Mouse (Mus musculus) heart, embryonic 10.5 days (tissue): ENCODE results near the gene Ncor2. TPM values are rescaled to one million over a fixed set of nuclear protein-coding genes. Genes with fewer than 3 reads are reported as not detected.

Experiments used
- DNase-seq: peaks from one replicate; pipeline ENCODE4 v3.0.0-alpha.2; 2017; ENCODE audit warnings: low spot score
- H3K27ac ChIP-seq: fragments of 300-500 bp; sonication (generic); 2 replicates; pipeline ENCODE4 v1.5.1; 2016; ENCODE audit warnings: mild to moderate bottlenecking
- H3K27me3 ChIP-seq: fragments of 300-500 bp; sonication (generic); 2 replicates; pipeline ENCODE4 v1.6.1; 2016; ENCODE audit warnings: mild to moderate bottlenecking; ENCODE audit not compliant: poor library complexity, insufficient read depth, severe bottlenecking
- H3K36me3 ChIP-seq: fragments of 300-500 bp; sonication (generic); 2 replicates; pipeline ENCODE4 v1.6.1; 2016; ENCODE audit warnings: mild to moderate bottlenecking, moderate library complexity
- H3K4me1 ChIP-seq: fragments of 300-500 bp; sonication (generic); 2 replicates; pipeline ENCODE4 v1.6.1; 2016; ENCODE audit warnings: mild to moderate bottlenecking
- H3K4me3 ChIP-seq: fragments of 300-500 bp; sonication (generic); 2 replicates; pipeline ENCODE4 v1.5.1; 2016; ENCODE audit warnings: mild to moderate bottlenecking, moderate library complexity
- H3K9me3 ChIP-seq: fragments of 300-500 bp; sonication (generic); 2 replicates; pipeline ENCODE4 v1.6.1; 2016; ENCODE audit warnings: mild to moderate bottlenecking, moderate library complexity
- WGBS: fragments of 180-500 bp; shearing (Covaris S2); methylation state at CpG from one replicate; pipeline ENCODE4 v1.1.7; 2016; 5-methylcytosine and 5-hydroxymethylcytosine counted together
- polyA plus RNA-seq: library from polyadenylated mRNA; unstranded; fragments of >200 nt; fragmentation: Nextera tagmentation; extraction: Ambion mirVana; gene quantifications from 2 replicates; pipeline ENCODE4 v1.2.1, GENCODE M21; 2016

The Ncor2 gene
- polyA plus RNA-seq, 1 experiment from 2014 or later, result 23.3 TPM

DNA sequence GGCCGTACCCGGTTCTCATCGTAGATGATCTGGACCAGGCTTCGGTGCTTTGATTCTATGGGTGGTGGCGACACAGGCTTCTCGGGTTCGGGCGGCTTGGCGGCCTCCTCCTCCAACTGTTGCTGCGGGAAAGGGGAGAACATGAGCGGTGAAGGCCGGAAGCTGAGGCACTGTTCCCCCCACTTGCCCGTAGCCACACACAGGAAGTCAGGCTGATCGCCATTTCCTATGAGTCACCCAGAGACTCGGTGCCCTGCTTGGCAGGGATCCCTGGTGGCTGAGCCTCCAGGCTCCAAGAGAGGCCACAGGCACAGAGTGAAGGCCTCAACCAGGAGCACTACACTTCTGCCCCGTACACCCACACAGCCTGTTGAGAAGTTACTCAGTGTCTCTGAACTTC, 72.8 kb downstream of the Ncor2 start:
- Histone ChIP-seq H3K27ac (no peak overlapping the region), H3K4me1 (peaks cover 60% of the 10 kb centered on the region), H3K27me3 (no peaks in the 10 kb centered on the region), H3K9me3 (no peaks in the 10 kb centered on the region), H3K4me3 (no peak overlapping the region), H3K36me3 (peaks cover 81% of the 10 kb centered on the region)
- DNase-seq, result no peak
- 81% methylated on average over 16 of the region's 16 CpGs for WGBS

DNA sequence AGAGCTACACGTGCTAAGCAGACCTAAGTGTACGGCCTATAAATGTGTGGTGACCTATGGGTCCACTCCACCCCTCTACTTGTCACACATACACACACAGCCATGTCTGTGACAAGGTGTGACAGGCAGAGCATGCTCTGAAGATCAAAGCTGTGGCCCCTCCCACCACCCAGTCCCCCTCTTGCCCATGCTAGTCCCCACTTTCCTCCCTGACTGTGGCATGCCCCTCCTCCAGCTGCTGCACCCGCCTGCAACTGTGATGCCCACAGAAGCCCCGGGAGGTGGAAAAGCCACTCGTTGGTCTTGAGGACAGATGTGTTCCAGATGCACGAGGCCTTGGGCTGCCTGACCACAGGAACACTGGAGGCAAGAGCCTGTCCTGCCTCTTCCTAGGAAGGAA, 74.2 kb downstream of the Ncor2 start:
- H3K4me1 ChIP-seq, result peaks cover 56% of the 10 kb centered on the region
- no peaks in the 10 kb centered on the region for H3K9me3 ChIP-seq
- DNase-seq, result no peak
- peaks cover 84% of the 10 kb centered on the region for H3K36me3 ChIP-seq
- 50% methylated on average over 6 of the region's 6 CpGs for WGBS
- H3K27ac ChIP-seq, result peak overlapping the region; percentile 13; the same call in 1 of the 2 replicates
- no peak overlapping the region for H3K4me3 ChIP-seq
- no peaks in the 10 kb centered on the region for H3K27me3 ChIP-seq

DNA sequence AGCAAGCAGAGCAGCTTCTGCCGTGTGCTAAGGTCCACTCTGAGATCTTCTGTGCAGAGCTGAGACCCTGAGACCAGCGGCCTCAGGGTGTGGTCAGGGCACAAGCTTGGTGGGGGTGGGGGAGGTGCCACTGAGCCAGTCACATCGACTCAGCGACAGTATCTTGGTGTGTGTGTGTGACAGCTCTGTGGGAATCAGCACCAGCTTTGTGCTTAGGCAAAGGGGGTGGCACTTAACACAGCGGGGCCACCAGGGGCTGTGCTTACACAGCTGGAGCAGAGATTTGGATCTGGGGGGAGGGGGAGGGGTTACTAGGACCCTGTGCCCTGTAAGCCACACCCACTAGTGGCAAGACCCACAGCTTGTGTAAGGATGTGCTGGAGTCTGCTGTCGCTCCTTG, 75.6 kb downstream of the Ncor2 start:
- 0 out of 2 replicates have a peak overlapping the region, but pooled peaks have one; percentile 6 for H3K4me3 ChIP-seq
- no peaks in the 10 kb centered on the region for H3K9me3 ChIP-seq
- WGBS, result 22% methylated on average over 6 of the region's 6 CpGs
- H3K4me1 ChIP-seq, result peaks cover 65% of the 10 kb centered on the region
- peak overlapping the region; percentile 52; the same call in 1 of the 2 replicates for H3K27ac ChIP-seq
- no peak for DNase-seq
- H3K27me3 ChIP-seq, result no peaks in the 10 kb centered on the region
- peaks cover 86% of the 10 kb centered on the region for H3K36me3 ChIP-seq

- Histone ChIP-seq H3K27me3 (no peaks in the 10 kb centered on the region), H3K4me3 (no peak overlapping the region), H3K9me3 (no peaks in the 10 kb centered on the region), H3K36me3 (peaks cover 86% of the 10 kb centered on the region), H3K4me1 (peaks cover 65% of the 10 kb centered on the region), H3K27ac (peak overlapping the region; percentile 52)
- DNase-seq, result no peak
- WGBS, result 36% methylated on average over 7 of the region's 7 CpGs
Observed at GRCm38 (mm10) chr5:125102907-125103306, 76.1 kb downstream of the Ncor2 start.

DNA sequence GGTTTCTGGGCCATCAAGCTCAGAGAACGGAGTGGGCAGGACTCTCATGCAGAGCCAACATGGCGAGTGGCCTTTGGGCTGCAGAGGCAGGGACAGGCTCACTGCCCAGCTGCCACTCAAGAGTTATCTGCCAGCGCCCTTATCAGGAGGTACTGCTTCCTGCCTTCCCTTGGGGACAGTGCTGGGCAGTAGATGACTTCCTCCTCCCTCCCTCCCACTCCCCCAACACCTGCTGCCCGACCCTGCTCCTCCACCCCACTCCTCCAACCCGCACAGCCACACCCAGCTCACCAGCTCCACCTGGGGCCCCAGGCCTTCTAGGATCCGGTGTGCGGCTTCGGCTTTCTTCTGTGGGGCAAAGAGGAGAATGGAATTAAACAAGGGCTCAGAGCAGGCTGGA, 76.7 kb downstream of the Ncor2 start:
- H3K27ac ChIP-seq, result peak overlapping the region; percentile 52
- H3K4me1 ChIP-seq, result peaks cover 65% of the 10 kb centered on the region
- no peaks in the 10 kb centered on the region for H3K27me3 ChIP-seq
- no peaks in the 10 kb centered on the region for H3K9me3 ChIP-seq
- 51% methylated on average over 8 of the region's 8 CpGs for WGBS
- H3K36me3 ChIP-seq, result peaks cover 86% of the 10 kb centered on the region
- DNase-seq, result no peak
- no peak overlapping the region for H3K4me3 ChIP-seq

DNA sequence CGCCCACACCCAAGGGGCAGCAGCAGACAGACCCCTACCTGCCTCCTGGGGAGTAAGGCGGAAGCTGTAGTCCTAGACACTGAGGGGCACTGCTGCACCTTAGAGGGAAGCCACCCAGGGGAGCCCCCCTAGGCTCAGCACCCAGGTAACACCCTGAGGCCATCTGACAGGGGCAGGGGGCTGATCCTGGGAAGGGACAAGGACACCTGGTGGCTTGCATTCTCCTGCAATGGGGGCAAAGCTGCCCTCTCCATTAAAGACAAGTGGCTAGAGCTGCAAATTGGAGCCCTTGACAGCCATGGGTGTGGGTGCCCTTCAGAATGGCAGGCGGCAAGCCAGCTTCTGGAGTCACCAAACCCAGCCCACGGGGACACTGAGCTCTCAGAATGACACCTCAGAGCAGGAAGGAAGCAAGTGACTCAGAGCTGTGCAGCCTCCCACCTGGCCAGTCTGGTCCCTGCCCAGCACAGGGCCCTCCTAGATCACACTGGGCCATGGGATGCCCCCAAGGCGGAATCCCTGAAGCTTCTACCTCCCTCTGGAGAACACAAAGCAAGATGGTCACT, 79.2 kb downstream of the Ncor2 start:
- peaks cover 89% of the 10 kb centered on the region for H3K36me3 ChIP-seq
- H3K9me3 ChIP-seq, result no peaks in the 10 kb centered on the region
- H3K27me3 ChIP-seq, result no peaks in the 10 kb centered on the region
- H3K27ac ChIP-seq, result 0 out of 2 replicates have a peak overlapping the region, but pooled peaks have one; percentile 23
- WGBS, result 84% methylated on average over 5 of the region's 5 CpGs
- no peak overlapping the region for H3K4me3 ChIP-seq
- DNase-seq, result no peak
- peaks cover 64% of the 10 kb centered on the region for H3K4me1 ChIP-seq

- H3K9me3 ChIP-seq, result no peaks in the 10 kb centered on the region
- WGBS, result 89% methylated on average over 9 of the region's 9 CpGs
- DNase-seq, result no peak
- H3K27ac ChIP-seq, result no peak overlapping the region
- peaks cover 64% of the 10 kb centered on the region for H3K4me1 ChIP-seq
- no peak overlapping the region for H3K4me3 ChIP-seq
- no peaks in the 10 kb centered on the region for H3K27me3 ChIP-seq
- peaks cover 86% of the 10 kb centered on the region for H3K36me3 ChIP-seq
Observed at GRCm38 (mm10) chr5:125098692-125099091, 80.3 kb downstream of the Ncor2 start.

- Histone ChIP-seq H3K27me3 (no peaks in the 10 kb centered on the region), H3K36me3 (peaks cover 87% of the 10 kb centered on the region), H3K4me1 (peaks cover 54% of the 10 kb centered on the region), H3K4me3 (no peak overlapping the region), H3K9me3 (no peaks in the 10 kb centered on the region), H3K27ac (no peak overlapping the region)
- 87% methylated on average over 11 of the region's 11 CpGs for WGBS
- DNase-seq, result no peak
Observed at GRCm38 (mm10) chr5:125096368-125096767, 82.7 kb downstream of the Ncor2 start.

- WGBS, result 75% methylated on average over 14 of the region's 14 CpGs
- H3K4me3 ChIP-seq, result no peak overlapping the region
- H3K36me3 ChIP-seq, result peaks cover 87% of the 10 kb centered on the region
- H3K27ac ChIP-seq, result 0 out of 2 replicates have a peak overlapping the region, but pooled peaks have one; percentile 31
- H3K4me1 ChIP-seq, result peaks cover 54% of the 10 kb centered on the region
- no peaks in the 10 kb centered on the region for H3K9me3 ChIP-seq
- no peak for DNase-seq
- no peaks in the 10 kb centered on the region for H3K27me3 ChIP-seq
Observed at GRCm38 (mm10) chr5:125095525-125096175, 83.4 kb downstream of the Ncor2 start.

DNA sequence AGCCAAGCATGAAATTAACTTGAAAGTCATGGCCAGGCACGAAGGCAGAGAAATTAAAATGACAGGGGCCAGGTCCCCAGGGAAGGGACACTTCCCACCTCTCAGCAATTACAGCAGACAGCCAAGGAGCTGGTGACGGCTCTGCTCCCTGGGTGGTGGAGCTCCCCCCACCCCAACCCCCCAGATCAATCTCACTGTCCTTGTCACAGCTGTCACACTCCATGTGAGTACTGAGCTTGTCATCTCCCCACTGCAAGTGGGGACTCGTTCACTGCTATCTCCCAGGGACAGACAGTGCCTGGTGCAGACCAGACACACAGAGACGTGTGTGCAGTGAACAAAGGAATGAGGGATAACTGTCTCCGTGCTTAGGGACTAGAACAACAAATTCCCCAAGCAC, 85.2 kb downstream of the Ncor2 start:
- DNase-seq, result no peak
- 30% methylated on average over 5 of the region's 5 CpGs for WGBS
- peaks cover 88% of the 10 kb centered on the region for H3K36me3 ChIP-seq
- H3K4me1 ChIP-seq, result peaks cover 50% of the 10 kb centered on the region
- peaks cover 7% of the 10 kb centered on the region for H3K9me3 ChIP-seq
- no peak overlapping the region for H3K4me3 ChIP-seq
- H3K27me3 ChIP-seq, result no peaks in the 10 kb centered on the region
- H3K27ac ChIP-seq, result peak overlapping the region; percentile 38; the same call in 1 of the 2 replicates

DNA sequence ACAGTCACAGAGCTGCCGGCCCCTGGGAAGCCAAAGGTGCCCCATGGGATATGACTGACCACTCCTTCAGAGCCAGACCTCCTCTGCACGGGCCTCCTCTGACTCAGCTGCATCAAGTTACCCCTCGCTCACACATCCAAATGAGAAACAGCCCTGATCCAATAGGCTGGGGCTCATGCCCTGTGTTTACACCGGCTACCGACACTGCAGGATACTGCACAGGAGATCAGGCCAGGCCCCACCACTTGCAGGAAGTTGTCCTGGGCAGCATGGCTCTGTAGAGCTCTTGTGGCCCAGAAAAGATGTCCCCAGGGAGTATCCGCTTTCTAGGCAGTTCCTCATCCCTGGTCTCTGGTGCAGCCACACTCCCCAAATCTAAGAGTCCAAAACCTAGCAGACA, 90.9 kb downstream of the Ncor2 start:
- Histone ChIP-seq H3K27ac (no peak overlapping the region), H3K9me3 (peaks cover 7% of the 10 kb centered on the region), H3K4me3 (no peak overlapping the region), H3K4me1 (peaks cover 21% of the 10 kb centered on the region), H3K36me3 (peaks cover 98% of the 10 kb centered on the region), H3K27me3 (no peaks in the 10 kb centered on the region)
- no peak for DNase-seq
- WGBS, result 75% methylated on average over 6 of the region's 6 CpGs

GRCm38 (mm10) chr5:125085097-125085617, 93.9 kb downstream of the Ncor2 start:
- H3K36me3 ChIP-seq, result peaks cover 98% of the 10 kb centered on the region
- H3K27me3 ChIP-seq, result no peaks in the 10 kb centered on the region
- H3K27ac ChIP-seq, result no peak overlapping the region
- no peak overlapping the region for H3K4me3 ChIP-seq
- WGBS, result 75% methylated on average over 8 of the region's 8 CpGs
- DNase-seq, result no peak
- H3K4me1 ChIP-seq, result peaks cover 33% of the 10 kb centered on the region
- peaks cover 6% of the 10 kb centered on the region for H3K9me3 ChIP-seq

DNA sequence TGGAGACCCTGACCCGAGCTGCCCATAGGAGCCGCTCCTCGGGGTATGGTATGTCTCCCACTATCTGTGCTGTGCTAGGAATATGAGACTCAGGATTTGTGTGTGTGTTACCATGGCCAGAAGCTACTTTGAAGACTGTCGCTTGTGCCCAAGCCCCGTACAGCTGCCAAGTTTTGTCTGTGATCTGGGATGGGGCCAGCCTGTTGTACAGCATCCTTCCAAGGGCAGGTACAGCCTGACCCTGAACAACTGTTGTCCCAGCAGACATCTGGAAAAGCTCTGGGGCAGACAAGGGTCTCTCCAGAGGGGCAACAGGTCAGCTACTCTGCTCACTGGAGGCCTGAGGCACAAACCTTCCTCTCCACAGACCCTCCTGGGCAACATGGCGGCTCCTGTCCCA, 95.3 kb downstream of the Ncor2 start:
- H3K36me3 ChIP-seq, result peaks cover 98% of the 10 kb centered on the region
- DNase-seq, result no peak
- peaks cover 26% of the 10 kb centered on the region for H3K4me1 ChIP-seq
- H3K9me3 ChIP-seq, result no peaks in the 10 kb centered on the region
- H3K27me3 ChIP-seq, result no peaks in the 10 kb centered on the region
- 89% methylated on average over 6 of the region's 6 CpGs for WGBS
- no peak overlapping the region for H3K4me3 ChIP-seq
- H3K27ac ChIP-seq, result no peak overlapping the region; the same call in 1 of the 2 replicates
